Mouse (Mus musculus): Measurements from ENCODE around the gene Hvcn1. TPM values are rescaled to one million over a fixed set of nuclear protein-coding genes. Genes with fewer than 3 reads are reported as not detected.

Hvcn1 gene
- total RNA-seq, 4 experiments from 2014 or later, result 0.24 to 1.3 (median 0.46) TPM

Other genes starting within 250 kb of the Hvcn1 start
- gene Cux2, start 156.7 kb upstream of the Hvcn1 start, total RNA-seq (2022), result 1 to 10 TPM; 1.8 to 3.4 (median 2.3) TPM
- 1,000 to 10,000 TPM in 1 of 4 experiments, 100 to 1,000 TPM in 3; 818 to 1,021 (median 841) TPM for gene Myl2, start 105.9 kb upstream of the Hvcn1 start, total RNA-seq (2022)
- under 1 TPM in 1 of 4 experiments, not detected in 3; 0.13 TPM for gene Ccdc63, start 66.0 kb upstream of the Hvcn1 start, total RNA-seq (2022)
- gene Ppp1cc, start 48.5 kb upstream of the Hvcn1 start, total RNA-seq (2022), result 100 to 1,000 TPM; 108 to 221 (median 143) TPM
- gene Tctn1, start 57.7 kb downstream of the Hvcn1 start, total RNA-seq (2022), result 1 to 10 TPM; 1.4 to 2.1 (median 1.7) TPM
- gene Pptc7, start 77.6 kb downstream of the Hvcn1 start, total RNA-seq (2022), result 100 to 1,000 TPM in 2 of 4 experiments, 10 to 100 TPM in 2; 91.8 to 110 (median 100.0) TPM
- under 1 TPM; 0.13 to 0.63 (median 0.42) TPM for gene Rad9b, start 147.4 kb downstream of the Hvcn1 start, total RNA-seq (2022)
- gene Vps29, start 147.6 kb downstream of the Hvcn1 start, total RNA-seq (2022), result 10 to 100 TPM; 44.0 to 51.2 (median 46.4) TPM
- gene Gpn3, start 165.1 kb downstream of the Hvcn1 start, total RNA-seq (2022), result 10 to 100 TPM; 29.1 to 36.2 (median 32.2) TPM
- 1 to 10 TPM; 4.9 to 5.3 (median 5.2) TPM for gene Fam216a, start 165.6 kb downstream of the Hvcn1 start, total RNA-seq (2022)
- 10 to 100 TPM; 40.8 to 56.9 (median 49.9) TPM for gene Arpc3, start 185.1 kb downstream of the Hvcn1 start, total RNA-seq (2022)
- 10 to 100 TPM; 14.3 to 16.8 (median 15.2) TPM for gene Anapc7, start 214.9 kb downstream of the Hvcn1 start, total RNA-seq (2022)

Measured in gastrocnemius, adult 8-10 months (tissue).